Mouse (Mus musculus): ENCODE measurements around the gene 1700018F24Rik.
"Not testable (repeated sequence)": the region's sequence is repeated elsewhere in the genome, so short reads cannot be mapped to it uniquely, and the experiment has no call there.

The 1700018F24Rik gene

GRCm38 (mm10) chr5:145042690-145043089 is at the start of gene 1700018F24Rik:
1700018F24Rik (plus strand) TSS chr5:145042990.
- DNase-seq (ENCODE audit: low read depth, low spot score) = not testable (repeated sequence)

GRCm38 (mm10) chr5:144998491-144998890 is 44.3 kb upstream of the 1700018F24Rik start:
- peak; percentile 92 for DNase-seq (ENCODE audit: low read depth, low spot score)

GRCm38 (mm10) chr5:145003362-145003761 is 39.4 kb upstream of the 1700018F24Rik start:
- no peak for DNase-seq (ENCODE audit: low read depth, low spot score)

- DNase-seq (ENCODE audit: low read depth, low spot score) = no peak
These were observed 38.3 kb upstream of the 1700018F24Rik start for GRCm38 (mm10) chr5:145004495-145004894.

- no peak for DNase-seq (ENCODE audit: low read depth, low spot score)
These were observed 37.2 kb upstream of the 1700018F24Rik start for GRCm38 (mm10) chr5:145005596-145005995.

GRCm38 (mm10) chr5:145008878-145009659 is 33.7 kb upstream of the 1700018F24Rik start:
- DNase-seq (ENCODE audit: low read depth, low spot score) = no peak

- no peak for DNase-seq (ENCODE audit: low read depth, low spot score)
These were observed 28.5 kb upstream of the 1700018F24Rik start for GRCm38 (mm10) chr5:145014278-145014677.

GRCm38 (mm10) chr5:145016761-145017160 is 26.0 kb upstream of the 1700018F24Rik start:
- DNase-seq (ENCODE audit: low read depth, low spot score) = not testable (repeated sequence)

GRCm38 (mm10) chr5:145020254-145020653 is 22.5 kb upstream of the 1700018F24Rik start:
- DNase-seq (ENCODE audit: low read depth, low spot score) = not testable (repeated sequence)

GRCm38 (mm10) chr5:145020712-145021111 is 22.1 kb upstream of the 1700018F24Rik start:
- DNase-seq (ENCODE audit: low read depth, low spot score) = not testable (repeated sequence)

GRCm38 (mm10) chr5:145030476-145030875 is 12.3 kb upstream of the 1700018F24Rik start:
- DNase-seq (ENCODE audit: low read depth, low spot score) = not testable (repeated sequence)

- not testable (repeated sequence) for DNase-seq (ENCODE audit: low read depth, low spot score)
These were observed 10.4 kb upstream of the 1700018F24Rik start, which contains the start of gene Gm4871 for GRCm38 (mm10) chr5:145032391-145032790. Gm4871 (minus strand) TSS chr5:145032754.

GRCm38 (mm10) chr5:145041628-145042027 is 1.2 kb upstream of the 1700018F24Rik start:
- peak; percentile 81 for DNase-seq (ENCODE audit: low read depth, low spot score)

- DNase-seq (ENCODE audit: low read depth, low spot score) = peak; percentile 28
These were observed 11.4 kb downstream of the 1700018F24Rik start for GRCm38 (mm10) chr5:145054187-145054586.

GRCm38 (mm10) chr5:145057907-145058306 is 15.1 kb downstream of the 1700018F24Rik start:
- DNase-seq (ENCODE audit: low read depth, low spot score) = no peak

- peak; percentile 87 for DNase-seq (ENCODE audit: low read depth, low spot score)
These were observed 15.9 kb downstream of the 1700018F24Rik start for GRCm38 (mm10) chr5:145058722-145059121.

- DNase-seq (ENCODE audit: low read depth, low spot score) = peak; percentile 97
These were observed 16.7 kb downstream of the 1700018F24Rik start for GRCm38 (mm10) chr5:145059524-145059923.

GRCm38 (mm10) chr5:145064765-145065340 is 22.1 kb downstream of the 1700018F24Rik start:
- DNase-seq (ENCODE audit: low read depth, low spot score) = peak; percentile 90

GRCm38 (mm10) chr5:145068863-145069262 is 26.1 kb downstream of the 1700018F24Rik start:
- DNase-seq (ENCODE audit: low read depth, low spot score) = no peak

GRCm38 (mm10) chr5:145069707-145070106 is 26.9 kb downstream of the 1700018F24Rik start:
- DNase-seq (ENCODE audit: low read depth, low spot score) = peak; percentile 85

- peak; percentile 89 for DNase-seq (ENCODE audit: low read depth, low spot score)
These were observed 28.6 kb downstream of the 1700018F24Rik start for GRCm38 (mm10) chr5:145071342-145071741.

GRCm38 (mm10) chr5:145075081-145075480 is 32.3 kb downstream of the 1700018F24Rik start:
- no peak for DNase-seq (ENCODE audit: low read depth, low spot score)

Measured in R1 (cell line).